Mouse (Mus musculus) testis, adult 2 months (tissue): Measurements from ENCODE around the gene Ubc. TPM values are rescaled to one million over a fixed set of nuclear protein-coding genes. Genes with fewer than 3 reads are reported as not detected.
"Not testable (repeated sequence)": the region's sequence is repeated elsewhere in the genome, so short reads cannot be mapped to it uniquely, and the experiment has no call there.

Experiments
- H3K27ac ChIP-seq: fragments of 200-500 bp; 2 replicates; pipeline ENCODE4 v1.5.1; 2012; ENCODE audit warnings: low read depth, low read length; ENCODE audit not compliant: control insufficient read depth, insufficient read depth
- H3K27me3 ChIP-seq: fragments of 200-500 bp; 2 replicates; pipeline ENCODE4 v1.6.1; 2012; ENCODE audit warnings: mild to moderate bottlenecking, low read length, moderate library complexity; ENCODE audit not compliant: control insufficient read depth, insufficient read depth
- H3K36me3 ChIP-seq: fragments of 200-500 bp; 2 replicates; pipeline ENCODE4 v1.6.1; 2012; ENCODE audit warnings: mild to moderate bottlenecking, low read length; ENCODE audit not compliant: control insufficient read depth, insufficient read depth
- H3K4me1 ChIP-seq: fragments of 200-500 bp; 2 replicates; pipeline ENCODE4 v1.6.1; 2012; ENCODE audit warnings: low read length; ENCODE audit not compliant: control insufficient read depth, insufficient read depth
- H3K4me3 ChIP-seq: fragments of 200-500 bp; 2 replicates; pipeline ENCODE4 v1.5.1; 2012; ENCODE audit warnings: low read depth, mild to moderate bottlenecking, low read length, moderate library complexity, mixed read lengths; ENCODE audit not compliant: control insufficient read depth
- CTCF ChIP-seq: fragments of 200-500 bp; IDR thresholded peaks from 2 replicates; pipeline ENCODE4 v1.5.1; 2012; ENCODE audit warnings: low read depth, mild to moderate bottlenecking, inconsistent platforms, low read length, moderate library complexity; ENCODE audit not compliant: control insufficient read depth, insufficient read depth, insufficient replicate concordance
- POLR2A ChIP-seq: fragments of 200-500 bp; IDR thresholded peaks from 2 replicates; pipeline ENCODE4 v1.6.1; 2012; ENCODE audit warnings: low read depth, mild to moderate bottlenecking, inconsistent platforms, low read length, moderate library complexity; ENCODE audit not compliant: control insufficient read depth
- polyA plus RNA-seq: library from polyadenylated mRNA; depleted of rRNA; stranded (reverse); fragments of >200 nt; gene quantifications from 2 replicates; pipeline ENCODE4 v1.2.3, GENCODE M21; 2012

Gene Ubc
- polyA plus RNA-seq, 1 experiment = 1,188 TPM

DNA sequence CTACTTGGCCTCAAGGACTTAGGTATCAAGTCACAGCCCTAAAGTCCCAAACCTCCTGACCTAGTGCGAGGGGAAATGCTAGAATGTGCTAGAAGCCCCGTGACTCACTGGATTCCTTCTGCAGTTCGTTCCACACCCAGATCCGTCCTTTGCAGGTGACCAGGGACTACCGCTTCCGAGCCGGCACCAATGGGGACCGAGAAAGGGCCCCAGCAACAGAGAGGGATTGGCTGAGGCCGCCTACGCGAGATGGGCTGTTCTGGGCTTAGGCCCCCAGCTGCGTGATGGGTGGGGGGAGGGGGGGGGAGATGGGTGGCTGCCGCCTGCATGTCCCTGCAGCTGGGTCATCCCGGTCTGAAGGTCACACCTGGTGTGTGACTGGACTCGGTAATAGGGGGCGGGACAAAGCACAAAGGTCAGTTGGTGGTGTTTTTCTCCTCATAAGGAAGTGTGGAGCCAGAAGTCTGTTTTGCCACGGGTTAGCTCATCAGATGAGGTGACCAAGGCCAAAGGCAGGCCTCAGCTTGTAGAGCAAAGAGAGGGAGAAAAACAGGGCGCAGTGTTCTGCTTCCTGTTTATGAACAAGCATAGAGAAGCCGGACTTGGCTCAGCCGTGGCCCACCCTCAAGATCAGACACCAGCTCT is 3.1 kb upstream of the Ubc start:
- Histone ChIP-seq H3K27me3 (no peaks in the 10 kb centered on the region), H3K36me3 (peaks cover 2% of the 10 kb centered on the region), H3K4me3 (peak overlapping the region; percentile 72), H3K4me1 (peaks cover 18% of the 10 kb centered on the region), H3K27ac (peak overlapping the region; percentile 96)
- TF ChIP-seq POLR2A (peak; percentile 48; the same call in 1 of the 2 replicates), CTCF (no peak)

DNA sequence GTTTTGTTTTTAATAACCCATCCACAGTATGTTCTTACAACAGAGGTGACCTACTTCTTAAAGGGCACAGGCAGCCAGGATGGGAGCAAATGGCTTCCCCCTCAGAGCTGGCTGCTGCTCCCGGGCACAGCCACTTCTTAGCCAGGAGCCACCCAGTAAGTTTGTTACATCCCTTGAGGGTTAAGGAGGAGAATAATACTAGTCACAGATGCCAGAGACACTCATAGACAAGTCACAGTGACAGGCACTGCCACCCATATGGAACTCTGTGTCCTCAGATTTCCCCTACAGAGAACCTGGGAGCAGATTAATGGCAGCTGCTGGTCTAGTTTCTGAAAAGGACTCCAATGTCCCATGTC is 2.6 kb upstream of the Ubc start:
- peaks cover 2% of the 10 kb centered on the region for H3K36me3 ChIP-seq
- peaks cover 18% of the 10 kb centered on the region for H3K4me1 ChIP-seq
- TF ChIP-seq CTCF (no peak), POLR2A (no peak)
- H3K27ac ChIP-seq = peak overlapping the region; percentile 95
- no peaks in the 10 kb centered on the region for H3K27me3 ChIP-seq
- H3K4me3 ChIP-seq = peak overlapping the region; percentile 72

DNA sequence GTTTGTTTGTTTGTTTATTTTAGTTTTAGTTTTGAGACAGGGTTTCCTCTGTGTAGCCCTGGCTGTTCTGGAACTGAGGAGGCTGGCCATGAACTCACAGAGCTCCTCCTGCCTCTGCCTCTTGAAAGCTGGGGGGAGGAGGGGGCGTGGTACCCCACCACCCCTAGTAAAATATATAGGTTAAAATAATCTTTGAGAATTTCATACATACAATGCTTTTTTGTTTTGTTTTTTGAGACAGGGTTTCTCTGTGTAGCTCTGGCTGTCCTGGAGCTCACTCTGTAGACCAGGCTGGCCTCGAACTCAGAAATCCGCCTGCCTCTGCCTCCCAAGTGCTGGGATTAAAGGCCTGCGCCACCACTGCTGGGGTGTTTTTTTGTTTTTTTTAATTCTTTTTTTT is 2.2 kb upstream of the Ubc start:
- H3K27me3 ChIP-seq, H3K36me3 ChIP-seq: not testable (repeated sequence)
- H3K4me1 ChIP-seq = peaks cover 18% of the 10 kb centered on the region
- peak overlapping the region; percentile 61 for H3K4me3 ChIP-seq
- H3K27ac ChIP-seq = 0 out of 2 replicates have a peak overlapping the region, but pooled peaks have one; percentile 27

DNA sequence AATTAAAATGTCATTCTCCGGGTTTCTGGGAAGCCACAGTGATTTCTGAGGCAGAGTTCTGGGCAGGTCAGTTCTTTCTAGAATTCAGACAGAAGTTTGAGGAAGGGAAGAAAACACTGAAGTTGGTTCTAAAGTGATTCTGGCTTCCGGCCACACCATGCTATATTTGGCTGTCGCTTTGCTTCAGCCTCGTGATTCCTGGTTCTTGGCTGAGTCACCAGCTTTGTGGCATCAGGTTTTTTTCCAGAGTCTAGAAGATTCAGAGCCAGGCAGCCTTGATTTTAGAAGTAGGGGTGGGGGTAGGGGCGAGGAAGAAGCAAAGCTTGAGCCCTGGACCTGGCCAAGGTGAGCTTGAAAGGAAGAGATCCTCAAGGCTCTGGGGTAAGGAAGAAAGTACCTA is 1.6 kb upstream of the Ubc start:
- TF ChIP-seq POLR2A (no peak), CTCF (no peak)
- peaks cover 18% of the 10 kb centered on the region for H3K4me1 ChIP-seq
- H3K27ac ChIP-seq = peak overlapping the region; percentile 83

DNA sequence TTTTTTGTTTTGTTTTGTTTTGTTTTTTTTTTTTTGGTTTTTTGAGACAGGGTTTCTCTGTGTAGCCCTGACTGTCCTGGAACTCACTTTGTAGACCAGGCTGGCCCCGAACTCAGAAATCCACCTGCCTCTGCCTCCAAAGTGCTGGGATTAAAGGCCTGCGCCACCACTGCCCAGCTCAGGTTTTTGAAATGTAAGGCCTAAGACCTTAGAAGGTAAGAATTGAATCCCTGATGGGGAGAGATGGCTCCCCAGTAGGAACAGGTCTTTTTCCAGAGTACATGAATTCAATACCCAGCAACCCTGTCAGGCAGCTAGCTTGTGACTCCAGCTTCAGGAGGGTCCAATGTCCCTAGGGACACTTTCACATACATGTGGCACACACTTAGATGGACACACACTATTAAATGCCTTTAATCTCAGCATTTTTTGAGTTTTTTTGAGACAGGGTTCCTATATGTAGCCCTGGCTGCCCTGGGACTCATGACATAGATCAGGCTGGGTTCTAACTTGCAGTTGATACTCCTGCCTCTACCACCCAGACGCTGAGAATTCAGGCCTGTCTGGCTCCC is 990 bp upstream of the Ubc start:
- Histone ChIP-seq H3K36me3 (peaks cover 2% of the 10 kb centered on the region), H3K4me1 (peaks cover 18% of the 10 kb centered on the region), H3K27me3 (no peaks in the 10 kb centered on the region), H3K4me3 (peak overlapping the region; percentile 79), H3K27ac (peak overlapping the region; percentile 83)
- TF ChIP-seq POLR2A (no peak), CTCF (no peak)

More for the DNA sequence above, 1.6 kb upstream of the Ubc start:
- H3K27me3 ChIP-seq = no peaks in the 10 kb centered on the region
- peak overlapping the region; percentile 79 for H3K4me3 ChIP-seq
- peaks cover 2% of the 10 kb centered on the region for H3K36me3 ChIP-seq

DNA sequence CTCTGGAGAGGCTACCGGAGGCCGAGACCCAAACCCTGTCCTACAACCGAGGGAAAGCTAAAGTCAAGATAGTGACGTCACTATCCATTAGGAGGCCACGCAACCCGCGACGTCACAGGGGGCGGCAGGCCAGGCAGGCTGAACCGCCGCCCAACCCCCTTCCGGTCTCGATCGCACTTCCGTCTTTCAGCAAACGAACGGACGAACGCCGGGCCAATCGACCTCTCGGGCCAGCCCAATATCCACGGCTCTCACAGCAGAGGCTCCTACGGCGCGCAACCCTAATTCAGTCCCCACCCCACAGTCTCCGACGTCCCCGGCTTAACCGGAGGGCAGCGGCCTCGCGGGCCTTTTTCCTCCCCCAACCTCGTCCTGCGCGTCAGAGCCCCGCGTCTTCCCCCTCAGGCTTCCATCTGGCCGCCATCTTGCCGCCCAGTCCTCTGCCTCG is 847 bp downstream of the Ubc start, which contains the start of gene Gm10382:
Gene Gm10382, plus strand, starts transcription at position 192 of the 448 bp plus-strand sequence.
- no peaks in the 10 kb centered on the region for H3K27me3 ChIP-seq
- peaks cover 12% of the 10 kb centered on the region for H3K4me1 ChIP-seq
- TF ChIP-seq CTCF (no peak), POLR2A (no peak; the same call in 1 of the 2 replicates)
- H3K27ac ChIP-seq = peak within 1 kb of the TSS; percentile 100
- H3K36me3 ChIP-seq = peaks cover 2% of the 10 kb centered on the region
- peak within 1 kb of the TSS; percentile 97 for H3K4me3 ChIP-seq

DNA sequence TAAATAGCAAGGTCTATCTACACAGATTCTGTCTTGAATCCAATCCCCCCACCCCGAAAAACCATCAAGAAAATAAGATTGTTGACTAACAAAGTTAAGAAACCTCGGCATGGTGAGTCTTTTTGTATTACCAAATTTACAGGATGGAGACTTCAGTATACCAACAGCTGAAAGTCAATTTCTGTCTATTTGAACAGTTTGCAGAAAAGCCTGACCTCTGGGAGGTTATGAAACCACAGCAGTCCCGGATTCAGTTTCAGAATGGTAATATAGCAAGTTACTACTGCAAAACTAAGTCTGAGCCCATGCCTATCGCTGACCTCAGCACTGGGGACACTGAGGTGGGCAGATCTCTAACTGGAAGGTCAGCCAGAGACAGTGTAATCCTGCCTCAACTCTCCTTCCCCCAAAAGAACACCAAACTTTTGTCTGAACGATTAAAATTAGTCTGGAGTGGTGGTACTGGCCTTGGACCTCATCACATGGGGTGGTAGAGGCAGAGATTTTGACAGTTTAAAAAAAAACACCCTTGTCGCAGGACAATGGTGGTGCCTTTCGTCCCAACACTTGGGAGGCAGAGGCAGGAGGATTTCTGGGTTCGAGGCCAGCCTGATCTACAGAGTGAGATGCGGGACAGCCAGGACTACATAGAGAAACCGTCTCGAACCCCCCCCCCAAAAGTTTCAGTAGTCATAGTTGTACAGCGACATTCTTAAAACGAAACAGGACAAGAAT is 1.5 kb downstream of the Ubc start:
- peak overlapping the region; percentile 100 for H3K27ac ChIP-seq
- TF ChIP-seq POLR2A = no peak
- no peak for TF ChIP-seq CTCF
- H3K4me3 ChIP-seq = peak overlapping the region; percentile 97
- peaks cover 9% of the 10 kb centered on the region for H3K4me1 ChIP-seq
- H3K27me3 ChIP-seq = no peaks in the 10 kb centered on the region
- H3K36me3 ChIP-seq = peaks cover 2% of the 10 kb centered on the region

DNA sequence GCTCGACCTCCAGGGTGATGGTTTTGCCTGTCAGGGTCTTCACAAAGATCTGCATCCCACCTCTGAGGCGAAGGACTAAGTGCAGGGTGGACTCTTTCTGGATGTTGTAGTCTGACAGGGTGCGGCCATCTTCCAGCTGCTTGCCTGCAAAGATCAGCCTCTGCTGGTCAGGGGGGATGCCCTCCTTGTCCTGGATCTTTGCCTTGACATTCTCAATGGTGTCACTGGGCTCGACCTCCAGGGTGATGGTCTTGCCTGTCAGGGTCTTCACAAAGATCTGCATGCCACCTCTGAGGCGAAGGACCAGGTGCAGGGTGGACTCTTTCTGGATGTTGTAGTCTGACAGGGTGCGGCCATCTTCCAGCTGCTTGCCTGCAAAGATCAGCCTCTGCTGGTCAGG is 2.7 kb downstream of the Ubc start:
- H3K4me3 ChIP-seq = peak overlapping the region; percentile 15; the same call in 1 of the 2 replicates
- H3K36me3 ChIP-seq, H3K27ac ChIP-seq, H3K27me3 ChIP-seq, H3K4me1 ChIP-seq: not testable (repeated sequence)
